Mouse (Mus musculus) small intestine, adult 2 months (tissue): ENCODE data around the gene Tns4.

ENCODE experiments used
- CTCF ChIP-seq: fragments of 200-500 bp; IDR thresholded peaks from 2 replicates; pipeline ENCODE4 v1.5.1; 2012; ENCODE audit warnings: low read depth, mild to moderate bottlenecking, control low read depth, inconsistent platforms, low read length, moderate library complexity, mixed read lengths; ENCODE audit not compliant: insufficient replicate concordance, insufficient read length; ENCODE audit errors: extremely low read depth
- POLR2A ChIP-seq: fragments of 200-500 bp; IDR thresholded peaks from 2 replicates; pipeline ENCODE4 v1.6.1; 2012; ENCODE audit warnings: low read depth, mild to moderate bottlenecking, control low read depth, inconsistent platforms, low read length, moderate library complexity

DNA sequence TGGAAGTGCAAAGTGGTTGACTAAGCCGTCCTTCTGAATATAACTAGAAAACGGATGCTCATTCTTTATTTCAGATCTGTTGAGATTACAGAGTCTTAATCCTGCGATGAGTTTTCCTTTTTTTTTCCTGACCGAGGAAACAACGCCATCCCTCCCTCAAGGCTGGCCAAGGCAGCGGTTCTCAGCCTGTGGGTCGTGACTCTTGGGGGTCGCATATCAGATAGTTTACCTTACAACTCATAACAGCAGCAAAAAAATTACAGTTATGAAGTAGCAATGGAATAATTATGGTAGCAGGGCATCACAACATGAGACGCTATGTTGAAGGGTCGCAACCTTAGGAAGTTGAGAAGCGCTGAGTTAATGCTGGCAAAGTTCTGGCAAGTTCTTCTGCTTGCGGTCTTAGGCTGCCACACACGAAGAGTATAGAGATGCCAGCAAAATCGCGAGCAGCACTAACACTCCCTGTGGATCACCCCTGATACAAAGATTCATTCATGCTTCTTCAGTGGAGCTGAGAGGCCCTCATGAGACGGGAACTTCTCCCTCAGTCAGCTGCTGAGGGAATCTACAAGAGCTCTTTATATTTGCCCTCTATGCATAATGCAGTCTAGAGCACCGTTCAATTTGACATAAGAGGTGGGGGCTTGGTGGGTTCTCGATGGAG is 64.5 kb downstream of the Tns4 start:
- TF ChIP-seq CTCF = no peak
- no peak for TF ChIP-seq POLR2A
